Mouse (Mus musculus) mature B cell (primary cell): ENCODE measurements around the gene Pitpnc1.

ENCODE experiments used
- in situ Hi-C: fragments of 300-500 bp; cut with MboI; formaldehyde crosslinking; loops from 2 replicates; pipeline ENCODE4 v1.14.3; 2019

Pitpnc1 gene

GRCm38 (mm10) chr11:107373569-107373968 is 96.9 kb downstream of the Pitpnc1 start:
- in situ Hi-C loops: no loop called here

GRCm38 (mm10) chr11:107373154-107373553 is 97.3 kb downstream of the Pitpnc1 start:
- in situ Hi-C loops: no loop called here

- in situ Hi-C loops: no loop called here
These were observed 97.8 kb downstream of the Pitpnc1 start for GRCm38 (mm10) chr11:107372688-107373087.

GRCm38 (mm10) chr11:107370476-107370875 is 100.0 kb downstream of the Pitpnc1 start:
- in situ Hi-C loops: no loop called here

GRCm38 (mm10) chr11:107369661-107370060 is 100.8 kb downstream of the Pitpnc1 start:
- in situ Hi-C loops: no loop called here

- in situ Hi-C loops: no loop called here
These were observed 104.4 kb downstream of the Pitpnc1 start for GRCm38 (mm10) chr11:107365938-107366712.

- in situ Hi-C loops: no loop called here
These were observed 111.8 kb downstream of the Pitpnc1 start for GRCm38 (mm10) chr11:107358695-107359094.

GRCm38 (mm10) chr11:107356224-107356623 is 114.3 kb downstream of the Pitpnc1 start:
- in situ Hi-C loops: no loop called here

GRCm38 (mm10) chr11:107355526-107355925 is 115.0 kb downstream of the Pitpnc1 start:
- in situ Hi-C loops: no loop called here

- in situ Hi-C loops: no loop called here
These were observed 115.9 kb downstream of the Pitpnc1 start for GRCm38 (mm10) chr11:107354499-107355143.

GRCm38 (mm10) chr11:107352596-107352995 is 117.9 kb downstream of the Pitpnc1 start:
- in situ Hi-C loops: no loop called here

GRCm38 (mm10) chr11:107349756-107350155 is 120.7 kb downstream of the Pitpnc1 start:
- in situ Hi-C loops: no loop called here

GRCm38 (mm10) chr11:107343031-107343430 is 127.5 kb downstream of the Pitpnc1 start:
- in situ Hi-C loops: no loop called here

GRCm38 (mm10) chr11:107342432-107342831 is 128.1 kb downstream of the Pitpnc1 start:
- in situ Hi-C loops: no loop called here

- in situ Hi-C loops: no loop called here
These were observed 129.2 kb downstream of the Pitpnc1 start for GRCm38 (mm10) chr11:107341293-107341692.

GRCm38 (mm10) chr11:107340793-107341192 is 129.7 kb downstream of the Pitpnc1 start:
- in situ Hi-C loops: no loop called here

GRCm38 (mm10) chr11:107339224-107339805 is 131.2 kb downstream of the Pitpnc1 start:
- in situ Hi-C loops: no loop called here

GRCm38 (mm10) chr11:107337391-107338148 is 132.9 kb downstream of the Pitpnc1 start:
- in situ Hi-C loops: no loop called here

GRCm38 (mm10) chr11:107335756-107336155 is 134.7 kb downstream of the Pitpnc1 start:
- in situ Hi-C loops: no loop called here

- in situ Hi-C loops: no loop called here
These were observed 135.5 kb downstream of the Pitpnc1 start for GRCm38 (mm10) chr11:107334849-107335484.

- in situ Hi-C loops: no loop called here
These were observed 137.6 kb downstream of the Pitpnc1 start for GRCm38 (mm10) chr11:107332905-107333304.

- in situ Hi-C loops: no loop called here
These were observed 138.2 kb downstream of the Pitpnc1 start for GRCm38 (mm10) chr11:107332332-107332731.
